Mouse (Mus musculus): Measurements from ENCODE around the gene Nog. TPM values are rescaled to one million over a fixed set of nuclear protein-coding genes. Genes with fewer than 3 reads are reported as not detected.

The Nog gene
- polyA plus RNA-seq (2014; fragmentation: Illumina TruSeq; extraction: RNeasy Lipid Tissue Mini Kit (QIAGEN cat#74804); ENCODE audit: low read depth, low replicate concordance), result 0.45 TPM

DNA sequence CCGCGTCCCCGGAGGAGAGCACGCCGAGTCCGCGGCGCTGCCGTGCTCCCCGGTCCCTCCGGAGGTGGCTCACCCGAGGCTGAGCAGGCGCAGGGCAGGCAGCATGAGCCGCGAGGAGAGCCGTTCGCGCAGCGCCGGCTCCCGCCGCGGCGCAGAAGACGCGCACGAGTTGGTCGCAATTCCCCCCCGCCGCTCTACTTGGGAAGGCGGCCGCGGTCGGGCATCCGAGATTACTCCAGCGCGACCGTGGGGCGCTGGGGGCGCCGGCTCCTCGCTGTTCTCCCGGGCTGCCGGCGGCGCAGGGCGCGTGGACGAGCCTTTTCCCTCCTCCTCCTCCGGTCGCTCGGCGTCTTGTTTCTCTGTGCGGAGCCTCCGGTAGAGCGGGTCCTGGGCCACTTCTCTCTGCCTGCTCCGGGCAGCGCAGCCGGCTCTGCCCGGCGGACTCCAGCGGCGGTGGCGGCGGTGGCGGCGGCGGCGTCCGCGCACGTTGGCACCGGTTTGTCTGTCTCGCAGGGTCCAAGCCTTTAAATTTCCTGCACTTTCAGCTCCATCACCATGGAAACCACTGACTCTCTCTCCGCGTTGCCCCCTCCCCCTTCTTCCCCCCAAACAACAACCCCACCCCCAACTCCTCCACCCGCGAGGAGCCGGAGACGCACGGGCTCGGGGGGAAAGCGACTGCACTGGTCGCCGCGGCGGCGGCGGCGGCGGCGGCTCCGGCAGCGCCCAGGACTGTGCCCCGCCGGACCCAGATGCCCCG, at the start of gene Nog:
Gene Nog, minus strand, starts transcription at position 277 of the 760 bp plus-strand sequence.

Other genes with a start within 250 kb of the Nog start
- gene Dgke, start 235.5 kb downstream of the Nog start, polyA plus RNA-seq (2014; fragmentation: Illumina TruSeq; extraction: RNeasy Lipid Tissue Mini Kit (QIAGEN cat#74804); ENCODE audit: low read depth, low replicate concordance), result 8.9 TPM
- not detected for gene Gm525, start 228.5 kb downstream of the Nog start, polyA plus RNA-seq (2014; fragmentation: Illumina TruSeq; extraction: RNeasy Lipid Tissue Mini Kit (QIAGEN cat#74804); ENCODE audit: low read depth, low replicate concordance)

All from heart, adult 10 weeks (tissue).